Mouse (Mus musculus): Measurements from ENCODE around the gene Terf2ip.

- TF ChIP-seq ZC3H11A (IDR thresholded peaks at IDR 0.05; ENCODE audit: borderline replicate concordance, low read depth, low read length) (no peak), CHD2 (IDR thresholded peaks at IDR 0.05; ENCODE audit: low read depth, low read length) (no peak), MAFK (IDR thresholded peaks at IDR 0.05; ENCODE audit: insufficient read depth, low read depth, low read length) (no peak), HCFC1 (IDR thresholded peaks at IDR 0.05; ENCODE audit: borderline replicate concordance, insufficient read depth, low read length) (no peak), ZNF384 (IDR thresholded peaks at IDR 0.05; ENCODE audit: low read depth, low read length) (no peak)
Measured at GRCm38 (mm10) chr8:112048293-112048692, 37.1 kb downstream of the Terf2ip start.

All from ES-E14 (cell line).